ENCODE assay signal across 7 mouse cellular contexts in genomic region chr2:24919839-24920175, GRCm38 (mm10). TPM values are rescaled to one million over a fixed set of nuclear protein-coding genes. Genes with fewer than 3 reads are reported as not detected.
DNase-seq lines count a peak whose midpoint lies in the region; ATAC-seq and TF ChIP-seq lines count a peak whose summit lies in the region.

No protein-coding gene starts in this region.

- peak overlapping the region; percentile 91 for H3K4me3 ChIP-seq in testis, adult 2 months (ENCODE audit: control insufficient read depth, low read depth, low read length)
- peak overlapping the region; percentile 97 for H3K4me3 ChIP-seq in forebrain, embryonic 12.5 days (replicated peaks)
- H3K4me3 ChIP-seq in liver, embryonic 13.5 days (replicated peaks) = peak overlapping the region; percentile 95
- peak overlapping the region; percentile 95 for H3K4me3 ChIP-seq in stomach, postnatal 0 days (ENCODE audit: low read depth, low read length)

- TF ChIP-seq POLR2A in testis, adult 2 months (IDR thresholded peaks at IDR 0.05; ENCODE audit: control insufficient read depth, low read depth, low read length) = no peak

- H3K9me3 ChIP-seq in forebrain, embryonic 12.5 days = no peaks in the 10 kb centered on the region
- H3K9me3 ChIP-seq in liver, embryonic 13.5 days (replicated peaks) = no peaks in the 10 kb centered on the region
- H3K9me3 ChIP-seq in stomach, postnatal 0 days (ENCODE audit: control insufficient read depth, low read length) = no peaks in the 10 kb centered on the region

- no peak for DNase-seq in testis, postnatal 10 days (ENCODE audit: low spot score)
- DNase-seq in liver, embryonic 13.5 days = no peak
- DNase-seq in stomach, postnatal 0 days (ENCODE audit: low spot score) = no peak
- DNase-seq in gastrocnemius, postnatal 25 days = no peak
- no peak for DNase-seq in frontal cortex, postnatal 36 days (ENCODE audit: low spot score in 2 of 2)

- peak overlapping the region; percentile 98 for H3K9ac ChIP-seq in forebrain, embryonic 12.5 days
- peak overlapping the region; percentile 95 for H3K9ac ChIP-seq in liver, embryonic 13.5 days
- H3K9ac ChIP-seq in stomach, postnatal 0 days (ENCODE audit: low read length) = peak overlapping the region; percentile 96

- H3K36me3 ChIP-seq in testis, adult 2 months (ENCODE audit: control insufficient read depth, insufficient read depth, low read length) = no peaks in the 10 kb centered on the region
- no peaks in the 10 kb centered on the region for H3K36me3 ChIP-seq in forebrain, embryonic 12.5 days (replicated peaks)
- H3K36me3 ChIP-seq in liver, embryonic 13.5 days = no peaks in the 10 kb centered on the region
- H3K36me3 ChIP-seq in stomach, postnatal 0 days (ENCODE audit: control insufficient read depth, insufficient read depth, low read length) = peaks cover 2% of the 10 kb centered on the region; the same call in 1 of the 2 replicates

- no peak for TF ChIP-seq EP300 in stomach, postnatal 0 days (optimal IDR thresholded peaks at IDR 0.05)

- no peak for TF ChIP-seq CTCF in testis, adult 2 months (IDR thresholded peaks at IDR 0.05; ENCODE audit: control insufficient read depth, insufficient read depth, insufficient replicate concordance, low read depth, low read length)
- no peak for TF ChIP-seq CTCF in stomach, postnatal 0 days (IDR thresholded peaks at IDR 0.05; ENCODE audit: low read depth)

- peak; percentile 48; the same call in 1 of the 2 replicates for ATAC-seq in forebrain, embryonic 12.5 days (ENCODE audit: low FRiP score)
- ATAC-seq in liver, embryonic 13.5 days (ENCODE audit: low read depth) = peak; percentile 63
- ATAC-seq in stomach, postnatal 0 days (ENCODE audit: low FRiP score, low TSS enrichment) = peak; percentile 42

- H3K4me2 ChIP-seq in forebrain, embryonic 12.5 days = peak overlapping the region; percentile 60
- H3K4me2 ChIP-seq in liver, embryonic 13.5 days = peak overlapping the region; percentile 73
- peak overlapping the region; percentile 64 for H3K4me2 ChIP-seq in stomach, postnatal 0 days (replicated peaks; ENCODE audit: low read depth)

- H3K4me1 ChIP-seq in testis, adult 2 months (ENCODE audit: control insufficient read depth, insufficient read depth, low read length) = peaks cover 3% of the 10 kb centered on the region; the same call in 1 of the 2 replicates
- peaks cover 10% of the 10 kb centered on the region for H3K4me1 ChIP-seq in forebrain, embryonic 12.5 days
- peaks cover 23% of the 10 kb centered on the region for H3K4me1 ChIP-seq in liver, embryonic 13.5 days (replicated peaks)
- no peaks in the 10 kb centered on the region; the same call in 1 of the 2 replicates for H3K4me1 ChIP-seq in stomach, postnatal 0 days (replicated peaks; ENCODE audit: control insufficient read depth, insufficient read depth)

- WGBS in forebrain, embryonic 12.5 days = 10% methylated on average over 8 of the region's 8 CpGs
- WGBS in liver, embryonic 13.5 days (ENCODE audit: insufficient replicate concordance) = 10% methylated on average over 8 of the region's 8 CpGs
- WGBS in stomach, postnatal 0 days = 8% methylated on average over 8 of the region's 8 CpGs

- H3K27me3 ChIP-seq in testis, adult 2 months (ENCODE audit: control insufficient read depth, insufficient read depth, low read length) = no peaks in the 10 kb centered on the region
- no peaks in the 10 kb centered on the region for H3K27me3 ChIP-seq in forebrain, embryonic 12.5 days
- H3K27me3 ChIP-seq in liver, embryonic 13.5 days = no peaks in the 10 kb centered on the region
- no peaks in the 10 kb centered on the region for H3K27me3 ChIP-seq in stomach, postnatal 0 days (ENCODE audit: control insufficient read depth, insufficient read depth, low read length)

- peak overlapping the region; percentile 78 for H3K27ac ChIP-seq in testis, adult 2 months (ENCODE audit: control insufficient read depth, insufficient read depth, low read depth, low read length)
- peak overlapping the region; percentile 97 for H3K27ac ChIP-seq in forebrain, embryonic 12.5 days
- H3K27ac ChIP-seq in liver, embryonic 13.5 days = peak overlapping the region; percentile 83
- H3K27ac ChIP-seq in stomach, postnatal 0 days (replicated peaks) = peak overlapping the region; percentile 74

RNA-seq across cellular contexts. Expression of gene Ehmt1, which starts 0.4 kb away (rescaled TPM):
- polyA plus RNA-seq in testis, adult 2 months (2012; rRNA removed) = 11.0 and 13.2 TPM in 2 replicates
- polyA plus RNA-seq in forebrain, embryonic 12.5 days (2016; fragmentation: Nextera tagmentation; extraction: Ambion mirVana) = 147 and 148 TPM in 2 replicates
- polyA plus RNA-seq in liver, embryonic 13.5 days (2015; fragmentation: Nextera tagmentation; extraction: Ambion mirVana) = 19.0 and 22.1 TPM in 2 replicates
- polyA plus RNA-seq in stomach, postnatal 0 days (2015; fragmentation: Nextera tagmentation; extraction: Ambion mirVana) = 23.1 and 27.5 TPM in 2 replicates
- 10 to 100 TPM; 27.5 to 27.7 TPM for total RNA-seq in gastrocnemius, postnatal 25 days (2021)

RNA-seq across cellular contexts. Expression of gene Arrdc1, which starts 15.2 kb away (rescaled TPM):
- polyA plus RNA-seq in testis, adult 2 months (2012; rRNA removed) = 13.8 TPM in 2 replicates
- polyA plus RNA-seq in forebrain, embryonic 12.5 days (2016; fragmentation: Nextera tagmentation; extraction: Ambion mirVana) = 15.2 and 17.4 TPM in 2 replicates
- polyA plus RNA-seq in liver, embryonic 13.5 days (2015; fragmentation: Nextera tagmentation; extraction: Ambion mirVana) = 16.6 and 16.8 TPM in 2 replicates
- 94.7 and 105 TPM in 2 replicates for polyA plus RNA-seq in stomach, postnatal 0 days (2015; fragmentation: Nextera tagmentation; extraction: Ambion mirVana)
- total RNA-seq in gastrocnemius, postnatal 25 days (2021) = 1 to 10 TPM; 2.4 to 2.5 TPM

RNA-seq across cellular contexts. Expression of gene Zmynd19, which starts 29.8 kb away (rescaled TPM):
- 35.8 and 37.9 TPM in 2 replicates for polyA plus RNA-seq in testis, adult 2 months (2012; rRNA removed)
- polyA plus RNA-seq in forebrain, embryonic 12.5 days (2016; fragmentation: Nextera tagmentation; extraction: Ambion mirVana) = 21.8 and 21.9 TPM in 2 replicates
- 14.3 and 15.3 TPM in 2 replicates for polyA plus RNA-seq in liver, embryonic 13.5 days (2015; fragmentation: Nextera tagmentation; extraction: Ambion mirVana)
- polyA plus RNA-seq in stomach, postnatal 0 days (2015; fragmentation: Nextera tagmentation; extraction: Ambion mirVana) = 7.1 and 7.8 TPM in 2 replicates
- total RNA-seq in gastrocnemius, postnatal 25 days (2021) = 10 to 100 TPM; 18.3 to 20.2 TPM

RNA-seq across cellular contexts. Expression of gene Dph7, which starts 42.4 kb away (rescaled TPM):
- polyA plus RNA-seq in testis, adult 2 months (2012; rRNA removed) = 10.6 and 11.7 TPM in 2 replicates
- polyA plus RNA-seq in forebrain, embryonic 12.5 days (2016; fragmentation: Nextera tagmentation; extraction: Ambion mirVana) = 31.2 and 34.1 TPM in 2 replicates
- 10.1 and 11.7 TPM in 2 replicates for polyA plus RNA-seq in liver, embryonic 13.5 days (2015; fragmentation: Nextera tagmentation; extraction: Ambion mirVana)
- polyA plus RNA-seq in stomach, postnatal 0 days (2015; fragmentation: Nextera tagmentation; extraction: Ambion mirVana) = 12.1 TPM in 2 replicates
- total RNA-seq in gastrocnemius, postnatal 25 days (2021) = 1 to 10 TPM; 3.1 to 3.2 TPM

RNA-seq across cellular contexts. Expression of gene Mrpl41, which starts 55.1 kb away (rescaled TPM):
- 41.0 and 45.1 TPM in 2 replicates for polyA plus RNA-seq in testis, adult 2 months (2012; rRNA removed)
- 132 and 143 TPM in 2 replicates for polyA plus RNA-seq in forebrain, embryonic 12.5 days (2016; fragmentation: Nextera tagmentation; extraction: Ambion mirVana)
- polyA plus RNA-seq in liver, embryonic 13.5 days (2015; fragmentation: Nextera tagmentation; extraction: Ambion mirVana) = 110 and 123 TPM in 2 replicates
- 121 and 122 TPM in 2 replicates for polyA plus RNA-seq in stomach, postnatal 0 days (2015; fragmentation: Nextera tagmentation; extraction: Ambion mirVana)
- total RNA-seq in gastrocnemius, postnatal 25 days (2021) = 10 to 100 TPM; 38.5 to 46.3 TPM
